Mouse (Mus musculus) right cerebral cortex, postnatal 36 days (tissue): ENCODE results near the gene Ost4.
A peak's percentile ranks its signal among the peaks of the same experiment; 100 is the strongest.

Experiments
- DNase-seq, 2 experiments: peaks; one replicate each; pipeline ENCODE4 v3.0.0; 2022; ENCODE audit warnings: low spot score in 2 of 2, mixed read lengths in 1 of 2

Ost4 gene

DNA sequence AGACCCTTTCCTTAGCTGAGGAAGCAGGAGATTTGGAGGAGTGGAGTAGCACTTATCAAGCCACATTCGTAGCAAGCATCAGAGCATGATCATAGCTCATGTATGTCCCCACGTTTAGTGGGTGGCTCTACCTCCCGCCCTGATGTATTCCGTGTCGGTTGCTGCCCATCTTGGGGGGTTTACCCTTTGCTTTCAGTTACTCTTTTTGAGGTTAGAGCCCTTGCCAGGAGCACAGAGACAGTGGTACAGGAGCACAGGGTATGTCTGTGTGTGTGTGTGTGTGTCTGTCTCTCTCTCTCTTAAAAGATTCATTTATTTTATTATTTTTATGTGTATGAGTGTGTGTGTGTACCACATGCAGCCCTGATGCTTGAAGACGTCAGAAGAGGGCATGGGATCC is 15.5 kb upstream of the Ost4 start:
- DNase-seq = no peak

DNA sequence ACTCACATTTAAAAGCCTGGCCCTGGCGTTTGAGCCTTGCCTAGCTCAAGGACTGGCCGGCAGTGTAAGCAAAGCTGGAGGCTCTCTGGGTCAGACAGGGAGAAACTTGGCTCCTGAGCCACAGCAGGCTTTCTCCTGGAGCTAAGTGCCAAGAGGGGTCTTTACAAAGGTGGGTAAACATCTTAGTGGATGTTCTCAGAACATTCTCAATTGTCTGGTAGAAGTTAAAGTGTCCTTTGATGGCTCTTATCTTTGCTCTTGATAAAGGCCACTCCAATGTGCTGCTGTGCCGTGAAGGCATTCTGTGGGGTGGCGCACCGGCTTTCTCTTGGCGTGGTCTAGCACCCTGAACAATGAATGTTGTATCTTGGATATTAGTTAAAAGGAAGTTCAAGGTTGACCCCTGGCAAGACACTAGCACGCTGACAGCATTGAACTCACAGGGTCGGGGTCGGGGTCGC is 15.0 kb upstream of the Ost4 start:
- DNase-seq = no peak

DNA sequence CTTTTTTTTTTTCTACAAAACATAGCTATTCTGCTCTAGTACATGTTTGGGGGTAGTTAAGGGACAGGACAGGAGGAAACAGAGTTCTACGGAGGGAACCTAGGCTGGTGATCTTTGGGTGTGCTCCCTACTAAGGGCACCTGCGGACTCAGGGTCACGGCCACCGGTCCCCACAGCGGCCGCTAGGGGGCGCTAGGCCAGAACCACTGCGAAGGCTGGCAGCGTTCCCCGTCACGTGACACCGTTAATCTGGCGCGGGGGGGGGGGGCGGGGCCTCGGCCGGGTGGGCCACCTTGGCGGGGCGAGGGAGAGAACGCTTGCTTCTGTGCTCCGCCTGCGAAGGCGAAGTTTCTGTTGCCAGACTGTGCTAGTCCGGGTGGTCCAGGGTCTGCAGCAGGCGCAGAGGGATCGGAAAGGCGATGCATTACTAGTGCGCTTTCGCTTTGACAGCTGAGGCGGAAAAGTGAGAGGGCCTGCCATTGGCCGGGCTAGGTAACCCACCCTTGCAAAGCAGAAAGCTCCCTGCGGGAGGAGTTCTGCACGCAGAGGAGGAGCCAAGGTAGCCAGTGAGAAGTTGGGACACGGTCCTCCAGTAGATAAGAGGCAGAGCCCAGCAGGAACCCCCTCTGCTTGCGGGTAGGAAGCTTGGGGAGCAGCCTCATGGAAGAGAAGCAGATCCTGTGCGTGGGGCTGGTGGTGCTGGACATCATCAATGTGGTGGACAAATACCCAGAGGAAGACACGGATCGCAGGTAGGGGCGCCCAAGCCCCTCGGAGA is 13.9 kb upstream of the Ost4 start, which contains the start of gene Khk:
Gene Khk (plus strand): TSS at position 176 of the 778 bp plus-strand sequence.
- peak; percentile 76 to 79 for DNase-seq

DNA sequence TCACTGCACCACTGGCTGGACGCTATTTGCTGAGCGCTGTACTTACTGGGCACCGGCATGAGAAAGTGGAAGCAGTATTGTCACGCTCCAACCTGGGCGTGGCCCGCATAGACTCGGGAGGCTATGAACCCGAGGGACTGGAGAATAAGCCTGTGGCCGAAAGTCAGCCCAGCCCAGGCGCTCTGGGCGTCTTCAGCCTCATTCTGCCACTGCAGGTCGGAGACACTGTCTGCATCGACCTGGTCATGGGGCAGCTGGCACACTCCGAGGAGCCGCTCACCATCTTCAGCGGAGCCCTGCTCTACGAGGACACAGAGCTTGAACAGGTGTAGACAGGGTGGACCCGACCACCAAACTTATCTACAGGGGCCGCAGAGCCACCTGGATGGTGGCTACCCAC is 13.0 kb upstream of the Ost4 start:
- no peak for DNase-seq

DNA sequence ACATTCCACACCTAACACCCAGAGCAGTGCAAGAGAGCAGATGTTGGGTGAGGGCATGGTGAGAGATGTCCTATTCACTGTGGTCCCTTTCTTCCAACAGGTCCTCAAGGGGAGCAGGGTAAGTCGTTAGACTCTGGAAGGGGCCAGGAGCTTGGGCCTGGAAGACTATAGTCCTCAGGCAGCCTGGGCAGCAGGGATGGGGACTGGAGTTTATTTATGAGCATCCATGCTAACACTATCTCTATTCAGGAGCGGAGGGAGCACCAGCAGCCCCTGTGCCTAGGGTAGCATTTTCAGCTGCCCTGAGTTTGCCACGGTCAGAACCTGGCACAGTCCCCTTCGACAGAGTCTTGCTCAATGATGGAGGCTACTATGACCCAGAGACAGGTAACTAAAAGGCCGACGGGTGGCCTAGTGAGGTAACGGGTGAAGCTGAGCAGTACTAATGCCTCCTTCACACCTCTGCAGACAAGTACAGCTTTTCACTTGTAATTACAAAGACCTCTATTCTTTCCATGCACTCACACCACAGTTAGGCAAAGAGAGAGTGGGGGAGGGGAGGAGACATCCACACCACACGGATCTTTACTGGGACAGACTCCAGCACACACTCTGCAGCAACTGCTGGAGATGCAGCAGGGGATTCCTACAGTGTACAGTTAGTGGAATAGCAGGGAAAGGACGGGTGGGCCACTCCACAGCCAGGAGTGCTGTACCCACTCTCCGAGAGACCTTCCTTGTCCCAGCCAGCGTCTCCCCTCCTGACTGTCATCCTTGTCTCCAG is 12.4 kb upstream of the Ost4 start:
- DNase-seq = no peak

DNA sequence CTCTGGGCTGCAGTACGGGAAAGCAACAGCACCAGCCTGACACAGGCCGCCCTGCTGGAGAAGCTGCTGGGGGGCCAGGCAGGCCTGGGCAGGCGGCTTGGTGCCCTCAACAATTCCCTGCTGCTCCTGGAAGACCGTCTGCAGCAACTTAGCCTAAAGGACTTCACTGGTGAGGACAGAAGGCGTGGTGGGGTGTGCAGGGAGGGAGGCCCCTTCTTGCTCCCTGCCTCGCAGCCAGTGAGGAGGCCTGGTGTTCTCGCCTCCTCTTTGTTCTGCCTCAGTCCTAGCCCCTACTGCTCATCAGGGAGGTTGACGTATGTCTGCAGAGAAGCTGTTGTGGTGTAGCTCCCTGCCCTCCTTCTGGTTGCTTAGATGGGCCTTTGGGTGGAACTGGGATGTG is 11.1 kb upstream of the Ost4 start:
- DNase-seq = no peak

DNA sequence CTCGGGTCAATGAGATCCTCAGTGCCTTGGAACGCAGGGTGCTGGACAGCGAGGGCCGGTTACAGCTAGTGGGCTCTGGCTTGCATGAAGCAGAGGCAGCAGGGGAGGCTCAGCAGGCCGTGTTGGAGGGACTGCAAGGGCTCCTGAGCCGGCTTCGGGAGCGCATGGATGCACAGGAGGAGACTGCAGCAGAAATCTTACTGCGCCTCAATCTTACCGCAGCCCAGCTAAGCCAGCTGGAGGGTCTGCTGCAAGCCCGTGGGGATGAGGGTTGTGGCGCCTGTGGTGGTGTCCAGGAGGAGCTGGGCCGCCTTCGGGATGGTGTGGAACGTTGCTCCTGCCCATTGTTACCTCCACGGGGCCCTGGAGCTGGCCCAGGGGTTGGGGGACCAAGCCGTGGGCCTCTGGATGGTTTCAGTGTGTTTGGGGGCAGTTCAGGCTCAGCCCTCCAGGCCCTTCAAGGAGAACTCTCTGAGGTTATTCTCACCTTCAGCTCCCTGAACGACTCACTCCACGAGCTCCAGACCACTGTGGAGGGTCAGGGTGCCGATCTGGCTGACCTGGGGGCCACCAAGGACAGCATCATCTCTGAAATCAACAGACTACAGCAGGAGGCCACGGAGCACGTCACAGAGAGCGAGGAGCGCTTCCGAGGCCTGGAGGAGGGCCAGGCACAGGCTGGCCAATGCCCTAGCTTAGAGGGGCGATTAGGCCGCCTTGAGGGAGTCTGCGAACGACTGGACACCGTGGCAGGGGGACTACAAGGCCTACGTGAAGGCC is 10.5 kb upstream of the Ost4 start:
- no peak for DNase-seq

DNA sequence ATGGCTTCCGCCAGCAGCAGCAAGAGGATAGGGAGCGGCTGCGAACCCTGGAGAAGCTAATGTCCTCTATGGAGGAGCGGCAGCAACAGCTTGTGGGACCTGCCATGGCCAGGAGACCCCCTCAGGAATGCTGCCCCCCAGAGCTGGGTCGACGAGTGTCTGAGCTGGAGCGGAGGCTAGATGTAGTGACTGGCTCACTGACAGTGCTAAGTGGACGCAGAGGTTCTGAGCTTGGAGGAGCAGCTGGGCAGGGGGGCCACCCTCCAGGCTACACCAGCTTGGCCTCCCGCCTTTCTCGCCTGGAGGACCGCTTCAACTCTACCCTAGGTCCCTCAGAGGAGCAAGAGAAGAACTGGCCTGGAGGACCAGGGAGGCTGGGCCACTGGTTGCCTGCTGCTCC is 9.8 kb upstream of the Ost4 start:
- DNase-seq = no peak

DNA sequence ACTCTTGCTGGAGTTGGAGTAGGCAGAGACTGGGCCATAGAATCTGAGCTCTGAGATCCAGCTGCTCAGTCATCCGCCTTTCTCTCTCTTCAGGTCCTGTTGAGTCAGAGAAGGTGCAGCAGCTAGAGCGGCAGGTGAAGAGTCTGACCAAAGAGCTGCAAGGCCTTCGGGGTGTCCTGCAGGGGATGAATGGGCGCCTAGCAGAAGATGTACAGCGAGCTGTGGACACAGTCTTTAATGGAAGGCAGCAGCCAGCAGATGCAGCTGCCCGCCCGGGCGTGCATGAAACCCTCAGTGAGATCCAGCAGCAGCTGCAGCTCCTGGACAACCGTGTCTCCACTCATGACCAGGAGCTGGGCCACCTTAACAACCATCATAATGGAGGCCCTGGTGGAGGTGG is 9.3 kb upstream of the Ost4 start:
- no peak for DNase-seq

DNA sequence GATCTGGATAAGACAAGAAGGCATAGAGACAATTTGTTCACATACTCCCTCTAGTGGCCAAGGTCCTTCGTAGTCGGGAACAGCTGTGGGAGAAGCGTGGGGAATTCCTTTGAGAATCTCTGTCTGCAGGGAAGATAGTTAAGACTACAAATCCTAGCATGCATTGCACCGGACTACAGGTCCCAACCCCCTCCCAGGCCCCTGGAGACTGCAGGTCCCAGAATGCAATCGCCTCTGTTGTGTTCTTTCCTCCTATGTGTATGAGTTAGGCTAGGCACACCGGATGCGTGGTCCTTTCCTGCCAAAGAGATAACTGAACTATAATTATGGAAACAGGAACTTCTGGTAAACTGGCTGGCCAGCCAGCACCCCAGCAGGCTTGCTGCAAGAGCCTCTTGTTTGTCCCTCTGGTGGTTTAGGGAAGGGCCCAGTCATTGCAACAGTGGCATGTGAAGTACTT is 8.4 kb upstream of the Ost4 start:
- peak; percentile 87 to 93 for DNase-seq

DNA sequence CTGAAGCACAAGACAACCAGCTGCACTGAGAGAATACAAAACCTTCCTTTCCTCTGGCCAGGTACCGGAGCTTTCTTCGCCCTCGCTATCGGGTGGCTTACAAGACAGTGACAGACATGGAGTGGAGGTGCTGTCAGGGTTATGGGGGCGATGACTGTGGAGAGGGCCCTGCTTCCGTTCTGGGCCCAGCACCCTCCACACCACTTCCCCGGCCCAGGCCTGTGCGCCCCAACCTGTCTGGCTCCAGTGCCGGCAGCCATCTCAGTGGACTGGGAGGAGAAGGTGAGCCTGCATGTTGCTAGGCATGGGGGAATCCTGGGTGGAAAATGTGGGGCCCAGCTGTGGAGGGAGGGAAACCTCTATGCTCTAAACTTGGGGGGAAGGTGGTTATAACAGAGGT is 7.9 kb upstream of the Ost4 start:
- no peak for DNase-seq

DNA sequence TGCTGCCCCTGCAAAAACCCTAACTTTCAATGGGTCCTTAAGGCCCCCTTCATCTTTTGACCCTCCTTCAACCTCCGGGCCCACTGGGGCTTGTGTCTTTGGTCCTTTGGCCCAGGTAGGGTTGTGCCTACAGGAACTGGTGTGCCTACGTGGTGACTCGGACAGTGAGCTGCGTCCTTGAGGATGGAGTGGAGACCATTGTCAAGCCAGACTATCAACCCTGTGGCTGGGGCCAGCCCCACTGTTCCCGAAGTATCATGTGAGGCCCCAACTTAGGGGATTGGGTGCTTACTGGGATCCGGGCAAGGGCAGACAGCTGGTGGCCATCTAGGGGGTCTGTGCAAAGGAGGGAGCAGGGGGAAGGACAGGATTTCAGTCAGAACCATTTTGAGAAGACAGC is 7.3 kb upstream of the Ost4 start:
- no peak for DNase-seq

DNA sequence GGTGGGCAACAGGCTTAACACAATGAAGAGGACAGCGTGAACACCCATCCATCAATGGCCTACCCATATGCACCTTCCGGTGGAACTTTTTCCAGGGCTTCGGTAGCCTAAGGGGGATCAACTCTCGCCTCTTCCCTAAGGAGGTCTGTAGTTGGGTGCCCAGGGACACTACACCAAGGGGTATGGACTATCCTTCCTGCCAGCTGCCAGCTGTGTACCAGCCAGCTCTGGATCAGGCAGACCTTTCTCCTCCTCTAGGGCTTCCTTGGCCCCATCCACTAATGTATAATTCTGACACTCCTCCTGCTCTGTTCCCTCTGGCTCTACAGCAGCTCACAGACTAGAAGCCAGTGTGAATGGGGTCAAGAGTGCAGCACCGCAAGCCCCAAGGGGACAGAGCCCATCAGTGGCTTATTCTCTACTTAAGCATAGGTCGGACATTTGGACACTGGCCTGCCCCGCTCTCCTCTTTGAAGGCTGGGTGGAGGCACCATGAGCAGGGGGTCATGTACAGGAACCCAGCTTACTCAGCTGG is 6.6 kb upstream of the Ost4 start:
- DNase-seq = no peak

DNA sequence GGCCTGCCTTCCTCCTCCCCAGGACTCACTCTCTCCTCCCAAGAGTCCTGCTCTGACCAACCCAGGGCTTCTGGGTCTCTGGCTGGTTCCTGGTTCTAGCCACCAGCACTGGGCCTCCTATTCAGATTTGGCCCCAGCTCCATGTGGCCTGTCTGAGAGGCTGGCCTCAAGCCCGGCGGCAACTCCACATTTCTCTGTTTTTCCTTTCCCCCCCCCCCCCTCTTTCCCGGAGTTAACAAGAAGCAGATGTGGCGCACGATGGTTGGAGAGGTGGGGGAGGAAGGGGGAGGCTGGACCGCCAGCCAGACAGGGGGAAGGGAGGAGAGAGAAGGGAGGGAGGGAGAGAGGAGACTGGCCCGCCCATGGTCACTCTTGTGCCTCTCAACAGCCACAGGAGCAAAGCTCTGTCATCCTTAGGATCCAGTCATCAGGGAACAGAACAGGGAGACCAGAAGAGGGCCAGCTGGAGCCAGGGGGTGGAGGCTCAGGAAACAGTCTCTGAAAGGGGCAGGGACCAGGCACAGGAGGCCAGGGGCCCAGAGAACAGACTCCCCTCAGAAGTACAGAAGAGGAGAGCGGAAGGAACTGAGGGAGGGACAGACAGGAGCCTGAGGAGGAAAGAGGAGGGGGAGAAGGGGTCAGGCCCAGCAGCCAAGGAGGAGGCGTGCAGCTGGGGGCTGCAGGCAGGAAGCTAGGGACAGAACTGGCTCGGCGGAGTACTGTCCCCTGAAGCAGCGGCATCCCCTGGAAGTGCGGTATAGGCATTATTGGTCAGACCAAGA is 5.7 kb upstream of the Ost4 start, which contains the start of gene Emilin1:
Gene Emilin1 (plus strand): TSS at position 343 of the 782 bp plus-strand sequence.
- no peak for DNase-seq

DNA sequence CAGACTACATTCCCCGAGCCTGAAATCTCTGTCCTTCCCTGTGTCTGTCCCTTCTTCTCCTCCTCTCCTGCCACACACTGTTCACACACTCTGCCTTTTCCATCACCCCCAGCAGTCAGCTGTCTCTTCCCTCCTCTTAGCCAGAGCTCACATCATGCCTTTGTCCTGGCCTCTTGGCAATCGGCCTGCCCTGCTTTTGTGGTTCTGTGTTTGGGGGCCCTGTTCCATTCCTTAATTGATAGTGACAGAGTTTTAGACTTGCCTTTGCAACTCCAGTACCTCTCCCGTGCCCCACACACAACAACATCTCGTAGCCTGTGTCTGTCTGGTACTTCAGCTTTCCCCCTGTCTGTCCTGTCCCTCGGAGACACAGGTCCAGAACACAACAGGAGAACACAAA is 4.6 kb upstream of the Ost4 start:
- DNase-seq = no peak

DNA sequence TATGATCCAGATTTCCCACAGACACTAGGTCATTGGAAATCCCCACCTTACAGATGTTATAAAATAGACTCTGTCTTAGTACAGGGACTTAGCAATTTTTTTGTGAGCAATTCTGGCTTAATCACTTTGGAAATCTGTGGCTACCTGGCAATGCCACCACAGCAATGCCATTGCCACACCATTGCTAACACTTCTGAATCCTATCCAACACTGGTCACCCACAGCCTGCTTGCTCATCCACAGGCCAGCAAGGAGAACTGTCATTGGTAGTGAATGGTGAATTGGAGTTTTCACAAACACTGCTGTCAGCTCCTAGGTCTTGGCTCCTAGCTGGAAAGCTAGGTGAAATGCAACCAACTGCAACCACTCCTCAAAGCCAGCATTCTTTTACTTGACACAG is 2.9 kb upstream of the Ost4 start:
- DNase-seq = no peak

DNA sequence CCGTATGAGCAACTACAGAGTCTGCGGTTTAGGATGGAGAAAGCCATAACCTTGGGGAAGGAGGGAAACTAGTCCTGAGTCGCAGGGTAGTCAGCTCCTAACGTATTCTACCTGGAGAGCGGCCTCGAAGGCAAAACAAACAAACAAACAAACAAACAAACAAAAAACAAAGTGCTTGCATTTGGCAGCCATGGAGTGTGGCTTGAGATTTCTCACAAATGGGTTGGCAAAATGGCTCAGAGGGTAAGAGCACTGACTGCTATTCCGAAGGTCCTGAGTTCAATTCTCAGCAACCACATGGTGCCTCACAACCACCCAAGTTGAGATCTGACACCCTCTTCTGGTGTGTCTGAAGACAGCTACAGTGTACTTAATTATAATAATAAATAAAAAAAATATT is 2.3 kb upstream of the Ost4 start:
- no peak for DNase-seq

DNA sequence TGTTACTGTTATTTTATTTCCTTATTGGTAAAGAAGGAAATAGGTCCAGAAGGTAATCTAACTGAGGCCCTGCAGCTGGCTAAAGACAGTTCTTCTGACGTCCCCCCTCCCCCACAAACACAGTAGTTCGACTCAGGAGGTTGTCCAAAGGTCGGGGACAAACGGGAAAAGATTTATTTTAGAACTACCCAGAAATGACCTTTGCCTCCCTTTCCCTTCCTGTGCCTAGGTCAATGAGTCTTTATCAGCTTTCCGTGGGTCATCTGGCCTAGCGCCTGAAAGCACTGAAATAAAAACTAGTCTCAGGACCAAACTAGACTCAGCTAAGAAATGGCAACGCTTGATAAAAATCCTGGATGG is 1.7 kb upstream of the Ost4 start:
- DNase-seq = no peak

DNA sequence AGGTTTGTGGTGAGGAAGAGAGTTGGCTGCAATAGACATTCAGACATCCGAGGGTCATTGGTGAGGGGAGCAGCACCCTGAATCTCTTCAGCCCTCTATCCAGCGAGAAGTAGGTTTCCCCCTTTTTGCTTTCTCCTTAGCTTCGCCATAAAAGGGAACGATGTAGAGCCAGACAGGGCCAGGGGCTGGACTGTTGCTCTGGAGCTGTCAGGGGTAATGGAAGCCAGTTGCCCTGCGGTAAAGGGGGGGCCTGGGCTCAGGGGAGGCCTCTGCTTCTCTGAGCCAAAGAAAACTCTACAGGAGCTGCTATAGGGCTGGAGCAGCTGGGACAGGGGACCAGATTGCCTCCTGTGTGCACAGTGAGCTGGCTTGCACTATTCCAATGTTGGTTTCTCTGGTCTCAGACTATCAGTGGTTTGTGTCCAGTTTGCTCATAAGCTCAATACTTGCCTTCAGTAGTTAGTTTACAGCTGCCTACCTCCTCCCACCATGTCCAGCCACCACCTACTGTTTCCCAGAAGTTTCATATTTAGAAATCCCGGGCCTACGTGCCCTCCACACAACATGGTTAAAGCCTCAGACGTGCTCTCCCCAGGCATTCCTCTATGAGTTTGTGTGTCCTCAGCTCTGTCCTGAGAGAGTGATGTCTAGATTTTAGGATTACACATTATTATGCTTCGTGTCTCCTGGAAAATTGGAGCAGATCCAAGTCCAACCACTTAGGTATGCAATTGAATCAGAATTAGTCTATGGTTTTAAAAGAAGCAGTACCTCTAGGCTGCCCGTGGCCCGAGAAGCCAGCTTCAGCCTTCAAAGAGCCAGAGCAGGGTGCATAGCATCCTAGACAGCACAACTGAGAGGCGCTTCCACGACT is 1.1 kb upstream of the Ost4 start:
- DNase-seq = no peak

DNA sequence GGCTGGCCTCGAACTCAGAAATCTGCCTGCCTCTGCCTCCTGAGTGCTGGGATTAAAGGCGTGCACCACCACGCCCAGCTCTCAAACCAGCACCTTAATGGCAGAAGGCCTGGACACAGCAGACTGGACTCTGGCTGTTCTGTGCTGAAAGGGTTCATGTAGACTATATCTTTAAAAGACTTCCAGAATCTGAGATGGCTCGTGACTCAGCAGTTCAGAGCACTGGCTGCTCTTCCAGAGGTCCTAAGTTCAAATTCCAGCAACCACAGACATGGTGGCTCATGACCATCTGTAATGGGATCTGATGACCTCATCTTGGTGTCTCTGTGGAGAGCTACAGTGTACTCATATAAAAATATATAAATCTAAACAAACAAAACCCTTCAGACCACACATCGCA is 5.7 kb downstream of the Ost4 start:
- DNase-seq = no peak
